11 mouse cellular contexts compared by ENCODE assay signal in genomic region chr5:124036836-124037235, GRCm38 (mm10). TPM values are rescaled to one million over a fixed set of nuclear protein-coding genes. Genes with fewer than 3 reads are reported as not detected.
DNase-seq lines count a peak whose midpoint lies in the region; ATAC-seq and TF ChIP-seq lines count a peak whose summit lies in the region.
"Had no signal": no experiment of that assay in that cellular context is flagged by ENCODE, and none has a peak within 500 bp of the region (broad histone marks: within the 10 kb centered on the region; RNA-seq: fewer than 3 reads in every experiment).

No protein-coding gene starts in this region.

- H3K9me3 ChIP-seq in heart, embryonic 13.5 days: no peaks in the 10 kb centered on the region
- no peaks in the 10 kb centered on the region for H3K9me3 ChIP-seq in forebrain, embryonic 12.5 days
- H3K9me3 ChIP-seq: limb, embryonic 13.5 days had no signal

- H3K27me3 ChIP-seq in heart, embryonic 13.5 days (replicated peaks): no peaks in the 10 kb centered on the region
- H3K27me3 ChIP-seq in forebrain, embryonic 12.5 days: no peaks in the 10 kb centered on the region
- H3K27me3 ChIP-seq: limb, embryonic 13.5 days had no signal

- no peak for TF ChIP-seq CTCF in layer of hippocampus, adult 2 months (conservative IDR thresholded peaks at IDR 0.05)

- 52% methylated on average over 5 of the region's 5 CpGs for WGBS in heart, embryonic 13.5 days
- 20% methylated on average over 5 of the region's 5 CpGs for WGBS in forebrain, embryonic 12.5 days

- no peak for DNase-seq in heart, postnatal 14 days
- DNase-seq in CD4-positive helper T cell, adult 2 months (ENCODE audit: low read depth, low spot score): peak; percentile 68
- no peak for DNase-seq in kidney, adult 8-10 months
- no peak for DNase-seq in layer of hippocampus, adult 2 months (ENCODE audit: low spot score in 2 of 2)
- DNase-seq in left cerebral cortex, adult 18-20 months (ENCODE audit: low spot score in 2 of 2): no peak
- DNase-seq: cerebellum, adult 2 months; kidney, adult 18-20 months had no signal

- intact Hi-C loops in heart, postnatal 14 days (cut with DNase I): no loop called here

- no peak overlapping the region for H3K4me3 ChIP-seq in heart, embryonic 13.5 days
- H3K4me3 ChIP-seq in forebrain, embryonic 12.5 days (replicated peaks): no peak overlapping the region
- no peak overlapping the region for H3K4me3 ChIP-seq in layer of hippocampus, adult 2 months
- H3K4me3 ChIP-seq: limb, embryonic 13.5 days had no signal

- ATAC-seq in heart, embryonic 13.5 days (ENCODE audit: extremely low read depth, insufficient number of reproducible peaks, low FRiP score, low TSS enrichment): no peak
- peak; percentile 61; the same call in 1 of the 2 replicates for ATAC-seq in forebrain, embryonic 12.5 days (ENCODE audit: low FRiP score)
- peak; percentile 35 for ATAC-seq in megakaryocyte progenitor cell, adult 5-6 weeks (replicated peaks; ENCODE audit: poor library complexity)

- peak overlapping the region; percentile 29; the same call in 1 of the 2 replicates for H3K9ac ChIP-seq in heart, embryonic 13.5 days
- H3K9ac ChIP-seq in forebrain, embryonic 12.5 days: no peak overlapping the region
- H3K9ac ChIP-seq: limb, embryonic 13.5 days had no signal

- peak overlapping the region; percentile 54 for H3K27ac ChIP-seq in heart, embryonic 13.5 days (replicated peaks)
- peak overlapping the region; percentile 60 for H3K27ac ChIP-seq in forebrain, embryonic 12.5 days
- H3K27ac ChIP-seq in layer of hippocampus, adult 2 months: no peak overlapping the region
- H3K27ac ChIP-seq: limb, embryonic 13.5 days had no signal

- H3K4me2 ChIP-seq in heart, embryonic 13.5 days: no peak overlapping the region
- H3K4me2 ChIP-seq in forebrain, embryonic 12.5 days: no peak overlapping the region; the same call in 1 of the 2 replicates
- H3K4me2 ChIP-seq: limb, embryonic 13.5 days had no signal

- no peaks in the 10 kb centered on the region for H3K36me3 ChIP-seq in heart, embryonic 13.5 days
- H3K36me3 ChIP-seq in forebrain, embryonic 12.5 days (replicated peaks): no peaks in the 10 kb centered on the region
- H3K36me3 ChIP-seq: limb, embryonic 13.5 days had no signal

- peaks cover 34% of the 10 kb centered on the region for H3K4me1 ChIP-seq in heart, embryonic 13.5 days
- H3K4me1 ChIP-seq in forebrain, embryonic 12.5 days: peaks cover 12% of the 10 kb centered on the region
- H3K4me1 ChIP-seq: limb, embryonic 13.5 days had no signal

RNA-seq across cellular contexts. Expression of gene Vps37b, which starts 4.8 kb away (rescaled TPM):
- 51.2 and 52.2 TPM in 2 replicates for polyA plus RNA-seq in heart, embryonic 13.5 days (2015; fragmentation: Nextera tagmentation; extraction: Ambion mirVana)
- 10 to 100 TPM; 22.2 to 22.7 TPM for total RNA-seq in heart, postnatal 14 days (2021)
- polyA plus RNA-seq in forebrain, embryonic 12.5 days (2016; fragmentation: Nextera tagmentation; extraction: Ambion mirVana): 70.5 and 73.4 TPM in 2 replicates
- 11.4 and 14.8 TPM in 2 replicates for total RNA-seq in megakaryocyte progenitor cell, adult 5-6 weeks (2015)
- 15.2 and 15.6 TPM in 2 replicates for total RNA-seq in megakaryocyte progenitor cell, adult 5-6 weeks (2017)
- total RNA-seq in layer of hippocampus, adult 2 months (2021): 10 to 100 TPM; 36.8 to 42.2 TPM
- 10 to 100 TPM; 43.2 to 50.5 TPM for total RNA-seq in left cerebral cortex, adult 18-20 months (2021)

RNA-seq across cellular contexts. Expression of gene Abcb9, which starts 58.8 kb away (rescaled TPM):
- polyA plus RNA-seq in heart, embryonic 13.5 days (2015; fragmentation: Nextera tagmentation; extraction: Ambion mirVana): 1.6 and 1.7 TPM in 2 replicates
- total RNA-seq in heart, postnatal 14 days (2021): 1 to 10 TPM; 7.8 to 9.9 TPM
- polyA plus RNA-seq in forebrain, embryonic 12.5 days (2016; fragmentation: Nextera tagmentation; extraction: Ambion mirVana): 2.9 and 3.3 TPM in 2 replicates
- total RNA-seq in megakaryocyte progenitor cell, adult 5-6 weeks (2015): 0.35 and 0.54 TPM in 2 replicates
- 0.25 and 0.61 TPM in 2 replicates for total RNA-seq in megakaryocyte progenitor cell, adult 5-6 weeks (2017)
- 10 to 100 TPM; 27.0 to 31.7 TPM for total RNA-seq in layer of hippocampus, adult 2 months (2021)
- total RNA-seq in left cerebral cortex, adult 18-20 months (2021): 10 to 100 TPM; 53.1 to 57.1 TPM

Comparison
In these comparisons a context has a peak if more than half of its experiments do, and no peak if none do; other contexts are left out.
1. RNA of gene Abcb9, which starts 58.8 kb away (total RNA-seq): 53.1 to 57.1 TPM in left cerebral cortex, adult 18-20 months, 27.0 to 31.7 TPM in layer of hippocampus, adult 2 months and 7.8 to 9.9 TPM in heart, postnatal 14 days; 0.25 to 0.61 TPM in megakaryocyte progenitor cell, adult 5-6 weeks; every median in the first group is over 4 times any median in the second.